Mouse (Mus musculus) large intestine, adult 2 months (tissue): ENCODE data around the gene Metap1d. TPM values are rescaled to one million over a fixed set of nuclear protein-coding genes. Genes with fewer than 3 reads are reported as not detected.
A peak's percentile ranks its signal among the peaks of the same experiment; 100 is the strongest.

Experiments
- DNase-seq: peaks from one replicate; pipeline ENCODE4 v3.0.0-alpha.2; 2012; ENCODE audit warnings: low read depth, low spot score
- WGBS: fragments of 180-500 bp; shearing (Covaris S2); methylation state at CpG from one replicate; pipeline ENCODE4 v1.1.7; 2018; 5-methylcytosine and 5-hydroxymethylcytosine counted together
- polyA plus RNA-seq: library from polyadenylated mRNA; depleted of rRNA; stranded (reverse); fragments of >200 nt; gene quantifications from 2 replicates; pipeline ENCODE4 v1.2.3, GENCODE M21; 2012; rRNA removed

Metap1d gene
- polyA plus RNA-seq, 1 experiment, result 12.7 TPM

GRCm38 (mm10) chr2:71542227-71542815 is 89.2 kb downstream of the Metap1d start:
- no peak for DNase-seq
- 7% methylated on average over 11 of the region's 11 CpGs for WGBS

DNA sequence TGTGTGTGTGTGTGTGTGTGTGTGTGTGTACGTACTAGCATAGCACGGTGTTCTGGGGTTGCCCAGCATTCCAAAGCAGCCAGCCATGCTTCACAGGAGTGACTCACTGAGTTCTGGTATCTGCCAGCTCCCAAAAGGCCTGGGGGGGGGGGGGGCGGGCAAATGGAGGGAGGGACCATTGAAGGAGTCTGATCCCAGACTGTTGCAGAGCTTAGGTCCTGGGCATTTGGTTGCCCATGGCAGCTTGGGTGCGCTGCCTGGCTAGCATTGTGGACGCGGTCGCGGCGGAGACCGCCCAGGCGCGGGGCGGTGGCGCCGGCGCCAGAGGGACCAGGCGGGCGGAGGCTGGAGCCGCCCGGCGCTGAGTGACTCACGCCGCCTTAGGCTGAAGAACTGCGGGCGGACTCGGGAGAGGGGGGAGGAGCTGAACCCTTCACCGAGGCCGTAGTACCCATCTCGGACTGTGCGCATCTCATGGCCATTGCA is 89.8 kb downstream of the Metap1d start:
- WGBS, result under 1% methylated on average over 30 of the region's 30 CpGs
- peak; percentile 28 for DNase-seq

- 6% methylated on average over 9 of the region's 9 CpGs for WGBS
- no peak for DNase-seq
These were observed 90.5 kb downstream of the Metap1d start for GRCm38 (mm10) chr2:71543531-71543930.

DNA sequence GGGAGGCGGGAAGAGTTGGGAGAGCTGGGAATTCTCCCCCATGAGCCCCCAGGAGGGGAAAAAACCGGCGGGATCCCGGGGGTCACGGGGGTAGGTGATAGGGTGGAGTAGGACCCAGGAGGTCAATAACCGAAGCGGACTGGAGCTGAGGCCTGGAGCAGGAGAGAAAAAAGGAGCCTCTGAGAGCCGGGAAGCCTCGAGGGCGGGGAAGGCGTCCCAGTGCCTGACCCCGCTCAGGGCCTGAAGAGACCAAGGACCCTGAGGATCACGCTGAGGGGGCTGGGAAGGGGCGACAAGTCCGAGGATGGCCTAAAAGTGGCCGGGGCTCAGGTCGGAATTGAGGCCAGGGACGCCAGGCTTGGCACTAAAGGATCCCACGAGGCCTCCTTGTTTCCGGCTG is 90.9 kb downstream of the Metap1d start:
- DNase-seq, result no peak
- WGBS, result 5% methylated on average over 20 of the region's 20 CpGs

DNA sequence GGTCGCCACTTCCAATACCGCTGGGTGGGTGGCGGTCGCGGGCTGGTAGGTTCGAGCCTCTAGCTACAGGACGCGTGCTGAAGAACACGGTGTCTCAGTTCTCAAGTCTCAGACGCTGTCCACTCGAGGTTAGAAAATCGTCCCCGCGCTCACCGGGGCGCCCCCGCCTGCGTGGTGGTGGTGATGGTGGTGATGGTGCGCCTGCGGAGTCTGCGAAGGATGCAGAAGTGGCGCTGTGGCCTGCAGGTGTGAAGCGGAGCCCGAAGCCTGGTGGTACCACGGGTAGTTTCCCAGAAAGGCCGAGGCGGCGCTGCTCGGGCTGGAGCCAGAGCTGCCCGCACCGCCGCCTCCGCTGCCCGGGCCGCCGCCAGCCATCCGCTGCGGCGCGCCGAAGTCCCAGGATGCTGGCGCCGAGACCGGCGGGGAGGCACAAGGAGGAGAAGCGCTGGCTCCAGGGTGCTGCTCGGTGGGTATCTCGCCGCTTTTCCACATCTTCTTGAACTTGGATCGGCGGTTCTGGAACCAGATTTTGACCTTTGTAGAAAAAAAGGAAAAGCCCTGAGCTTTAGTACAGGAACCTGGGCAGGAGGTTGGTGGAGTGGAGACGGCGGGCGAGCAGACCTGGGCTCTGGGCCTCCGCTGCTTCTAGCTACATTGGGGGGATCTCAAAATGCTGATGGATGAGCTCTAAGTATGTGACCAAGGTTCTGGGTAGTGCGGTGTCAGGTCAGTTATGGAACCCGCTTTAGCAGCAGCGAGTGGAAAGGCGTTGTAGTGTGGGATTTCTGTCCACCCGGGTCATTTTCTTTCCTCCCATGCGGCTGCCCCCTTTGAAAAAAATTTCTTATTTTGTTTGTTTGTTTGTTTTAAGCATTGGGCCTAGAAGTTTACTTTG is 91.6 kb downstream of the Metap1d start:
- WGBS, result 5% methylated on average over 61 of the region's 61 CpGs
- no peak for DNase-seq

- no peak for DNase-seq
These were observed 92.4 kb downstream of the Metap1d start for GRCm38 (mm10) chr2:71545401-71545881.

DNA sequence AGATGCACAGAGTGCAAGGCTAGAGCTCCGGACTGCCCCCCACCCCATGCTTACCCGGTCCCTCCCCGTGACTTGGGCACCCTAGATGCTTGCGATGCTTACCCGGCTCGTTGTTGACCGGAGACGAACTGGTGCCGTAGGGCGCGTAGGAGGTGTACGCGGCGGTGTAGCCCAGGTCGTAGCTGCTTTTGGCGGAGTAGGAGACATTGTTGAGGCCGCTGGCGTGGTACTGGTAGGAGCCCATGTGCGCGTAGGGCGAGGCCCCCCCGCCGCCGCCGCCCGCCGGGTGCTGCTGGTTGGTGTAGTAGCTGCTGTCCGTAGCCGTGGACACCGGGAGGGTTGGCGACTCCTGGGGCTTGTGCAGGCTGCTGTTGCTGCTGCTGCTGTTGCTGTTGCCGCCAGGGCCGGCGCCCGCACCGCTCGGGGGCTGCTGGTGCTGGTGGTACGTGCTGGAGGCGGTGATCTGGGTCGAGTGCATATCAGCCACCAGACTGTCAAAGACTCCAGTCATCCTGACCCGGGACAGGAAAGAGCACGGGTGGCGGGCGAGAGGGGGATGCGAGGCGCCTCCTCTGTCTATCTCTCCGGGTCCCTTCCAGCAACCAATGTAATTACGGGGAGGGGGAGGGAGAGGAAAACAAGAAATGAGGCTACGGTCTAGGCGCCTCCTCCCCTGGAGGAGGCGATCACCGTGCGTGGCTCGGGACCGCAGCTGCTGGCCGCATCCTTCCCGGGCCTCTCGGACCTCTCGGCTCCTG is 93.0 kb downstream of the Metap1d start:
- no peak for DNase-seq
- WGBS, result 2% methylated on average over 59 of the region's 59 CpGs

More at GRCm38 (mm10) chr2:71545401-71545881, 92.4 kb downstream of the Metap1d start:
- WGBS, result 5% methylated on average over 32 of the region's 32 CpGs

DNA sequence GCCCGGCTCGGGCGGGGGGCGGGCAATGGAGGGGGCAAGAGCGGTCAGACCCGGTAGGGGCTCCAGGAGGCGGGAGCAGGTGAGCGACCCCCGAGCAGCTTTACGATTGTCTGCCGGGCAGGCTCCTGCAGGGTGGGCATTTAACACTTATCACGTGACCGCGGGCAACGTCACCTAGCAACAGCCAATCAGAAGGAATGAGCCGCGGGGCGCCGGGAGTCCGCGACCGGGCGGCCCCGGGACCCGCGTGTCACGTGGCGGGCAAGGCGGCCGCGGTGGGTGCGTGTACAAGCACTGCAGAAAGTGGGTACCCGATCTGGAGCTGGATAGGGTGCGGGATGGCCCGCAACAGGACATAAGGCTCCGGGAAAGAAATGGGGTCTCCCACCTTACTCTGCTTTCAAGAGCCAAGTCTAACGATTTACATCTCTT is 93.6 kb downstream of the Metap1d start, which contains the start of gene Dlx2:
Dlx2 (minus strand) TSS at position 115 of the 432 bp plus-strand sequence.
- DNase-seq, result no peak
- WGBS, result 2% methylated on average over 37 of the region's 37 CpGs

GRCm38 (mm10) chr2:71547829-71548228 is 94.8 kb downstream of the Metap1d start:
- 4% methylated on average over 8 of the region's 8 CpGs for WGBS
- peak; percentile 47 for DNase-seq

DNA sequence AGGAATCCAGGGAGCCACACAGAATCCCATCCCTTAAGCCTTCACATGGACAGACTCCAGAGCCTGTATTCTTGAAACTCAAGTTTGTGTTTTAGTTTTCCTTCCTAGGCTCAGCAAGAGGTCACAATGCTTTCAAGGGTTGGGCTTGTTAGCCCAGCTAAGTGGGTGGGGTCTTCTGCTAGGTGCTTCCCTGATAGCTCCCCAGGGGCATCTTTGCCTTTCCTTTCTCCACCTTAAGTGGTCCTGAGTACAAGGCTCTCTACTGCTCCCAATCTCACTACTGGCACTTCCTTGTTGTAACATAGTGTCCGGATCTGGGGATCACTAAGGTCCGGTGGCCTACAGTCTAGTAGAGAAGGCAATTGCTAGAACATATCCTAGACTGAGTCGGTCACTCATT is 97.3 kb downstream of the Metap1d start:
- WGBS, result 20% methylated on average over 3 of the region's 3 CpGs
- DNase-seq, result no peak

DNA sequence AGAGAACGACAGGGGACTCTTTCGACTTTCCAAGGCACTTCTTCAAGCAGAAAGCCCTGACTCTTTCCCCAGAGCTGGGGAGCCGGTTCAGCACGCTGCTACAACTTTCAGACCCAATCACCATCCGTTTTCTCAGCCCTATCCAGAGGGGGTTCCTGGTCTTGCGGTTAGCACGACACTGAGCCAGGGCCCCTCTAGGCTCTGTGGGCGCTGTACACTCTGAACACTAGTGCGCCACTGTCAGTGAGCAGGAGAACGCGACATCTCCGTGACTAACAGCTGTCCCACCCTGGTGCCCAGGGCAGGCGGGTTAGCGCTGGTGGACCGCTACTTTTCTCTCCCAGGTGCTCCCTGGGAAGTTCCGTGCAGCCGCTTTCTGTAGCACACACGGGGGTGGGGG is 98.6 kb downstream of the Metap1d start:
- WGBS, result 4% methylated on average over 18 of the region's 18 CpGs
- no peak for DNase-seq

GRCm38 (mm10) chr2:71556071-71556470 is 103.0 kb downstream of the Metap1d start:
- WGBS, result 66% methylated on average over 5 of the region's 5 CpGs
- DNase-seq, result no peak

GRCm38 (mm10) chr2:71566466-71566865 is 113.4 kb downstream of the Metap1d start:
- 61% methylated on average over 9 of the region's 9 CpGs for WGBS
- no peak for DNase-seq

DNA sequence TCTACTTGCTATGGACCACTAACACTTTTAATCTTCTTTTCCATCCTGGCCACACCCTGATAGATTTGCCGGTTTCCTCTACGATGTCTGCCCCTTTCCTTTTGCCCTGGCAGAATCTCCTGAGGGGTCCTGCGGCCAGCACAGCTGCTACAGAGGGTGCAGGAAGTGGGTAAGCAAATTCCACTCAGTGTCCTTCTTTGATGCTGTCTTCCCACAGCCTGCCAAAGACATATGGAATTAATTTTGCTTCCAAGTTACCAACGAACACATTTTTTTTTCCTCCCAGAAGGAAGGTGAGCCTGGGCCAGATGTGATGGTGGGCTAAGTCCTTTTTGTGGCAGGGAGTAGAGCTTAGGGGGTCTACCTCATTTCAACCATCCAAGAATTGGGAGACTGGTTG is 120.7 kb downstream of the Metap1d start:
- DNase-seq, result no peak
- 65% methylated on average over 4 of the region's 4 CpGs for WGBS

Other genes with a start within 250 kb of the Metap1d start
- gene Dync1i2, start 241.6 kb upstream of the Metap1d start, polyA plus RNA-seq, result 20.7 and 21.5 TPM in 2 replicates
- 19.7 and 19.8 TPM in 2 replicates for gene Slc25a12, start 85.5 kb upstream of the Metap1d start, polyA plus RNA-seq
- gene Hat1, start 64.3 kb upstream of the Metap1d start, polyA plus RNA-seq, result 6.1 and 6.3 TPM in 2 replicates
- gene Dlx1, start 74.8 kb downstream of the Metap1d start, polyA plus RNA-seq, result 0.25 and 0.36 TPM in 2 replicates
- 0.08 and 0.17 TPM in 2 replicates for gene Dlx2, start 93.5 kb downstream of the Metap1d start, polyA plus RNA-seq